Mouse (Mus musculus) erythroblast, embryonic 14.5 days (primary cell): ENCODE measurements around the gene Gpr35.

Source experiments
- GATA1 ChIP-seq: IDR thresholded peaks from 2 replicates; pipeline ENCODE4 v1.6.1; 2012; ENCODE audit warnings: low read length, inconsistent platforms, mixed read lengths
- TAL1 ChIP-seq: IDR thresholded peaks from 3 replicates; pipeline ENCODE4 v1.6.1; 2012; ENCODE audit warnings: low read length, inconsistent platforms, mixed read lengths

- TF ChIP-seq TAL1 (no peak), GATA1 (no peak)
These were observed 38.4 kb upstream of the Gpr35 start for GRCm38 (mm10) chr1:92912286-92912685.
